Comparison of ENCODE assay signal across 11 mouse cellular contexts in genomic region chr2:122652096-122653084, GRCm38 (mm10). TPM values are rescaled to one million over a fixed set of nuclear protein-coding genes. Genes with fewer than 3 reads are reported as not detected.
DNase-seq lines count a peak whose midpoint lies in the region; ATAC-seq lines count a peak whose summit lies in the region.
"Had no signal": no experiment of that assay in that cellular context is flagged by ENCODE, and none has a peak within 500 bp of the region (broad histone marks: within the 10 kb centered on the region; RNA-seq: fewer than 3 reads in every experiment).

No protein-coding gene starts in this region.

- 76% methylated on average over 17 of the region's 17 CpGs for WGBS in midbrain, embryonic 11.5 days
- WGBS in midbrain, embryonic 15.5 days, result 77% methylated on average over 17 of the region's 17 CpGs
- 63% methylated on average over 17 of the region's 17 CpGs for WGBS in kidney, embryonic 14.5 days
- 75% methylated on average over 17 of the region's 17 CpGs for WGBS in forebrain, embryonic 10.5 days

- peak; percentile 28 for DNase-seq in midbrain, embryonic 11.5 days (ENCODE audit: low spot score, missing footprints)
- peak; percentile 80 for DNase-seq in thymus, postnatal 4 days
- DNase-seq in cerebellum, postnatal 10 days, result no peak
- no peak for DNase-seq in forebrain, embryonic 10.5 days (ENCODE audit: extremely low spot score, low spot score)
- DNase-seq in left cerebral cortex, adult 8-10 months (ENCODE audit: low spot score in 2 of 2), result no peak

- no peak for ATAC-seq in midbrain, embryonic 11.5 days (ENCODE audit: low FRiP score)
- ATAC-seq in midbrain, embryonic 15.5 days (replicated peaks), result no peak
- ATAC-seq in kidney, embryonic 14.5 days (ENCODE audit: low FRiP score, low TSS enrichment), result peak; percentile 32; the same call in 1 of the 2 replicates
- peak; percentile 91 for ATAC-seq in megakaryocyte, adult 5-6 weeks (ENCODE audit: poor library complexity, severe bottlenecking)

- no peaks in the 10 kb centered on the region for H3K36me3 ChIP-seq in midbrain, embryonic 11.5 days (ENCODE audit: control insufficient read depth, insufficient read depth, low read length)
- no peaks in the 10 kb centered on the region for H3K36me3 ChIP-seq in midbrain, embryonic 15.5 days (replicated peaks)
- H3K36me3 ChIP-seq in kidney, embryonic 14.5 days (ENCODE audit: control insufficient read depth, insufficient read depth, low read length), result no peaks in the 10 kb centered on the region
- no peaks in the 10 kb centered on the region for H3K36me3 ChIP-seq in forebrain, embryonic 10.5 days (replicated peaks)

- H3K4me3 ChIP-seq in midbrain, embryonic 11.5 days (ENCODE audit: low read depth, low read length), result no peak overlapping the region
- no peak overlapping the region for H3K4me3 ChIP-seq in midbrain, embryonic 15.5 days
- no peak overlapping the region for H3K4me3 ChIP-seq in kidney, embryonic 14.5 days (ENCODE audit: low read length)
- no peak overlapping the region for H3K4me3 ChIP-seq in forebrain, embryonic 10.5 days
- H3K4me3 ChIP-seq: erythroblast, embryonic 14.5 days; myocyte had no signal

- no peak overlapping the region for H3K4me2 ChIP-seq in midbrain, embryonic 11.5 days
- no peak overlapping the region for H3K4me2 ChIP-seq in midbrain, embryonic 15.5 days
- no peak overlapping the region for H3K4me2 ChIP-seq in kidney, embryonic 14.5 days (replicated peaks; ENCODE audit: low read depth, low read length)

- H3K9ac ChIP-seq in midbrain, embryonic 11.5 days (ENCODE audit: low read length), result no peak overlapping the region
- no peak overlapping the region for H3K9ac ChIP-seq in midbrain, embryonic 15.5 days
- no peak overlapping the region for H3K9ac ChIP-seq in kidney, embryonic 14.5 days (ENCODE audit: low read depth, low read length)

- H3K4me1 ChIP-seq in midbrain, embryonic 11.5 days (ENCODE audit: control insufficient read depth, insufficient read depth, low read length), result no peaks in the 10 kb centered on the region
- H3K4me1 ChIP-seq in midbrain, embryonic 15.5 days, result no peaks in the 10 kb centered on the region
- H3K4me1 ChIP-seq in kidney, embryonic 14.5 days (ENCODE audit: control insufficient read depth, insufficient read depth, low read length), result no peaks in the 10 kb centered on the region
- 0 out of 2 replicates have a peak, but pooled peaks cover 2% of the 10 kb centered on the region for H3K4me1 ChIP-seq in forebrain, embryonic 10.5 days

- no peaks in the 10 kb centered on the region for H3K27me3 ChIP-seq in midbrain, embryonic 11.5 days (ENCODE audit: control insufficient read depth, insufficient read depth, low read length)
- H3K27me3 ChIP-seq in midbrain, embryonic 15.5 days (replicated peaks), result no peaks in the 10 kb centered on the region
- no peaks in the 10 kb centered on the region for H3K27me3 ChIP-seq in kidney, embryonic 14.5 days (ENCODE audit: control insufficient read depth, insufficient read depth, low read length)
- H3K27me3 ChIP-seq in forebrain, embryonic 10.5 days (ENCODE audit: poor library complexity, severe bottlenecking), result no peaks in the 10 kb centered on the region

- H3K9me3 ChIP-seq in midbrain, embryonic 11.5 days (ENCODE audit: control insufficient read depth, low read length), result no peaks in the 10 kb centered on the region
- no peaks in the 10 kb centered on the region for H3K9me3 ChIP-seq in midbrain, embryonic 15.5 days
- H3K9me3 ChIP-seq in kidney, embryonic 14.5 days (ENCODE audit: control insufficient read depth, low read length), result no peaks in the 10 kb centered on the region
- H3K9me3 ChIP-seq in forebrain, embryonic 10.5 days, result no peaks in the 10 kb centered on the region

- H3K27ac ChIP-seq in midbrain, embryonic 11.5 days (ENCODE audit: low read depth, low read length), result no peak overlapping the region
- H3K27ac ChIP-seq in midbrain, embryonic 15.5 days, result no peak overlapping the region
- H3K27ac ChIP-seq in kidney, embryonic 14.5 days (ENCODE audit: low read depth, low read length), result no peak overlapping the region
- no peak overlapping the region for H3K27ac ChIP-seq in forebrain, embryonic 10.5 days

RNA-seq across cellular contexts. Expression of gene AA467197, which starts 15.6 kb away (rescaled TPM):
- polyA plus RNA-seq in midbrain, embryonic 11.5 days (2014; fragmentation: Nextera tagmentation; extraction: Ambion mirVana), result 0.25 and 0.44 TPM in 2 replicates
- polyA plus RNA-seq in midbrain, embryonic 15.5 days (2015; fragmentation: Nextera tagmentation; extraction: Ambion mirVana), result 0.31 TPM in 2 replicates
- polyA plus RNA-seq in kidney, embryonic 14.5 days (2014; fragmentation: Nextera tagmentation; extraction: Ambion mirVana), result not detected in 2 replicates
- 50.1 and 66.9 TPM in 2 replicates for total RNA-seq in megakaryocyte, adult 5-6 weeks (2015)
- total RNA-seq in megakaryocyte, adult 5-6 weeks (2017), result 103 and 129 TPM in 2 replicates
- polyA plus RNA-seq in forebrain, embryonic 10.5 days (2016; fragmentation: Nextera tagmentation; extraction: Ambion mirVana), result 0.56 and 0.91 TPM in 2 replicates
- 1 to 10 TPM in 1 of 4 experiments, under 1 TPM in 1, not detected in 2; 0.65 to 1.0 TPM for total RNA-seq in left cerebral cortex, adult 8-10 months (2022)
- total RNA-seq: MEL had no signal
- polyA plus RNA-seq: erythroblast, embryonic 14.5 days had no signal

RNA-seq across cellular contexts. Expression of gene Gatm, which starts 41.3 kb away (rescaled TPM):
- polyA plus RNA-seq in midbrain, embryonic 11.5 days (2014; fragmentation: Nextera tagmentation; extraction: Ambion mirVana), result 25.4 and 28.3 TPM in 2 replicates
- 36.8 and 43.0 TPM in 2 replicates for polyA plus RNA-seq in midbrain, embryonic 15.5 days (2015; fragmentation: Nextera tagmentation; extraction: Ambion mirVana)
- polyA plus RNA-seq in kidney, embryonic 14.5 days (2014; fragmentation: Nextera tagmentation; extraction: Ambion mirVana), result 10.0 and 14.5 TPM in 2 replicates
- total RNA-seq in megakaryocyte, adult 5-6 weeks (2015), result 19.8 and 29.9 TPM in 2 replicates
- total RNA-seq in megakaryocyte, adult 5-6 weeks (2017), result 13.7 and 20.8 TPM in 2 replicates
- polyA plus RNA-seq in forebrain, embryonic 10.5 days (2016; fragmentation: Nextera tagmentation; extraction: Ambion mirVana), result 17.7 and 19.0 TPM in 2 replicates
- total RNA-seq in left cerebral cortex, adult 8-10 months (2022), result 100 to 1,000 TPM in 3 of 4 experiments, 10 to 100 TPM in 1; 97.7 to 112 (median 104) TPM
- total RNA-seq: MEL had no signal

RNA-seq across cellular contexts. Expression of gene Slc30a4, which starts 50.1 kb away (rescaled TPM):
- 7.5 and 7.7 TPM in 2 replicates for polyA plus RNA-seq in midbrain, embryonic 11.5 days (2014; fragmentation: Nextera tagmentation; extraction: Ambion mirVana)
- 6.1 and 6.3 TPM in 2 replicates for polyA plus RNA-seq in midbrain, embryonic 15.5 days (2015; fragmentation: Nextera tagmentation; extraction: Ambion mirVana)
- polyA plus RNA-seq in kidney, embryonic 14.5 days (2014; fragmentation: Nextera tagmentation; extraction: Ambion mirVana), result 4.8 and 12.7 TPM in 2 replicates
- 1.2 and 1.9 TPM in 2 replicates for total RNA-seq in megakaryocyte, adult 5-6 weeks (2015)
- 1.9 and 2.2 TPM in 2 replicates for total RNA-seq in megakaryocyte, adult 5-6 weeks (2017)
- polyA plus RNA-seq in forebrain, embryonic 10.5 days (2016; fragmentation: Nextera tagmentation; extraction: Ambion mirVana), result 3.9 and 4.1 TPM in 2 replicates
- total RNA-seq in left cerebral cortex, adult 8-10 months (2022), result 10 to 100 TPM; 40.4 to 51.6 (median 45.3) TPM
- total RNA-seq: MEL had no signal
- polyA plus RNA-seq: erythroblast, embryonic 14.5 days had no signal

Comparison
In these comparisons a context has a peak if more than half of its experiments do, and no peak if none do; other contexts are left out.
1. ATAC-seq: peak in kidney, embryonic 14.5 days (single experiment) and megakaryocyte, adult 5-6 weeks (single experiment); none in midbrain, embryonic 11.5 days (single experiment) and midbrain, embryonic 15.5 days (single experiment).
2. DNase-seq: peak in midbrain, embryonic 11.5 days (single experiment) and thymus, postnatal 4 days (single experiment); none in cerebellum, postnatal 10 days (0 of 2), forebrain, embryonic 10.5 days (single experiment) and left cerebral cortex, adult 8-10 months (0 of 2).